Mouse (Mus musculus) adipocyte (in vitro differentiated cells): Measurements from ENCODE around the gene Nat14.
A peak's percentile ranks its signal among the peaks of the same experiment; 100 is the strongest.

Experiments used
- DNase-seq: peaks from one replicate; pipeline ENCODE4 v3.0.0-alpha.2; 2016; ENCODE audit warnings: low spot score

The Nat14 gene

DNA sequence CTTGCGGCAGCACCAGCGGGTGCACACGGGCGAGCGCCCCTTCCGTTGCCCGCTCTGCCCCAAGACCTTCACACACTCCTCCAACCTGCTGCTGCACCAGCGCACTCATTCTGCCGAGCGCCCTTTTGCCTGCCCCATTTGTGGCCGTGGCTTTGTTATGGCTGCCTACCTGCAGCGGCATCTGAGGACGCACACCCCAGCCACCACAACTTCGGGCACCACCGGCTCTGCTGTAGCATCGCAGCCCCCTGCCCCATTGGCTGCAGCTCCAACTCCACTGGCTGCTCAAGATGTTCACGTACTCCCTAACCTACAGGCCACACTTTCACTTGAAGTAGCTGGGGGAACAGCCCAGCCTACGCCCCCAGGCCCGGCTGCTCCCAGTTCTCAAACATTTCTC lies 1.3 kb upstream of the Nat14 start:
- no peak for DNase-seq

DNA sequence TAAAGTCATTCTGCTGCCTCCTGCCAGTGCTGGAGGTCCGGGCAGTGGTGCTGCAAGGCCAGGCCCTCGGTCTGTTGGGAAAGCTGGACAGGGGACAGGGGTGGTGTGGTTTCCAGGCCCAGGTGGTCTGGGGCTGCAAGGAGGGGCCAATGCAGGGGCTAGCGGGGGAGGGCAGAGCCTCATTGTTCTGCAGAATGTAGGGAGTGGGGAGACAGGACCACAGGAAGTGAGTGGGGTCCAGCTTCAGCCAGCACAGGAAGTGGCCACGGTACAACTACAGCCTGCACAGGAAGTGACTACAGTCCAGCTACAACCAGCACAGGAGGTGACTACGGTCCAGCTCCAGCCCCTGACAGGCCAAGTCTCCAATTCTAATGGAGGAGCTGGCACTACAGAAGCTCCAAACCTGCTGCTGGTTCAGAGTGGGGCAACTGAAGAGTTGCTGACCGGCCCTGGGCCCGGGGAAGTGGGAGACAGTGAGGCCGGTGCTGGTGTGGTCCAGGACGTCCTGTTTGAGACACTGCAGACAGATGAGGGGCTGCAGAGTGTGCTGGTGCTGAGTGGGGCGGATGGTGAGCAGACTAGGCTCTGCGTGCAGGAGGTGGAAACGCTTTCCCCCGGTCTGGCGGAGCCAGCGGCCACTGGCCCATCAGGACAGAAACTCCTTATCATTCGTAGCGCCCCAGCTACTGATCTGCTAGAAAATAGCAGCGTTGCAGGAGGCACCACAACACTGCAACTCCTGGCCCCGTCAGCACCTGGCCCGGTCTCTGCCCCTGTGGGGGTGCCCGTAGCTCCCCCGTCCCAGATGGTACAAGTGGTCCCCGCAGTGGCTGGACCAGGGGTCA lies 628 bp upstream of the Nat14 start:
- no peak for DNase-seq

DNA sequence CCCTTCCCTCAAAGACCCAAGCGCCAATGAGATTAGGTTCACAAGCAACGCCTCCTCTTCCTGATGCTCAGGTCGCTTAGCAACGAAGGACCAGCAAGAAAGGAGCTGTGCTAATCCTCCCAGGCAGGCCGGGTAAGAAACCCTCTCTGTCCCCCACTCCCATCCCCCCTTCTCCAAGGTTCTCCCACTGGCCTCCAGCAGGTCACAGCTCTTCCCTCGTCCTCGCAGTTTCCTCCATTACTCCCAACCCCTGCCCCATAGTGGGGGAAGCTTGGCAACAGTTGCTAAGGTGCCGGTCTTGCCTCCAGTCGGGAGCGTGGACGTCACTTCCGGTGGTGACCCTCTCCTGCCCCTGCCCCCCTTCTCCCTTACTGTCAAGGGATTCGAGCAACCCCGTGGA lies 680 bp downstream of the Nat14 start:
- DNase-seq: no peak

DNA sequence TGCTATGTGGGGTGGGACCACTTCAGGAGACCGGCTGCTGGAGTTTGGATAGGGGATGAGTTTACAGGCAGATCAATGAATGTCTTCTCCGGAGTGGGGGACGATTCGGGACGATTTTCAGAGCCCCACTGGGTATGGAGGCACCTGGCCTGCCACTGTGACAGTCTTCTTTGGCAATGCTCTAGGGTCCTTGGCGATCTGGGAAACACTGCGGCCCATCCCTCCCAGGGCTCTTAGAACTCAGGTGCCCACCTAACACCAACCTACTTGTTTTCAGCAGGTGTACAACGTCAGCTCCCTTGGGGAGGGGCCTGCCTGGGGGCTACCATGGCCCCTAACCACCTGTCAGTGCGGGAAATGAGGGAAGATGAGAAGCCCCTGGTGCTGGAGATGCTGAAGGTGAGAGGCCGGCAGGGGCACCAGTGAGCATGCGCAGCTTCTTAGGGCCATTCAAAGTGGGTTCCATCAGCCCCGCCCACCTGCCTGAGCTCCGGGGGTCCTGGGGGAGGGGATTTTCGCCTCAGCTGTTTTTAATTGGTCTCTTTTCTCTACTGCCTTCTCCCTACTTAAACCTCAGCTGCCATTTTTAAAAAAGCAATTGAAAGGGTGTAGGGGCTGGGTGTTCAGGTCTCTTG lies 1.2 kb downstream of the Nat14 start:
- no peak for DNase-seq

DNA sequence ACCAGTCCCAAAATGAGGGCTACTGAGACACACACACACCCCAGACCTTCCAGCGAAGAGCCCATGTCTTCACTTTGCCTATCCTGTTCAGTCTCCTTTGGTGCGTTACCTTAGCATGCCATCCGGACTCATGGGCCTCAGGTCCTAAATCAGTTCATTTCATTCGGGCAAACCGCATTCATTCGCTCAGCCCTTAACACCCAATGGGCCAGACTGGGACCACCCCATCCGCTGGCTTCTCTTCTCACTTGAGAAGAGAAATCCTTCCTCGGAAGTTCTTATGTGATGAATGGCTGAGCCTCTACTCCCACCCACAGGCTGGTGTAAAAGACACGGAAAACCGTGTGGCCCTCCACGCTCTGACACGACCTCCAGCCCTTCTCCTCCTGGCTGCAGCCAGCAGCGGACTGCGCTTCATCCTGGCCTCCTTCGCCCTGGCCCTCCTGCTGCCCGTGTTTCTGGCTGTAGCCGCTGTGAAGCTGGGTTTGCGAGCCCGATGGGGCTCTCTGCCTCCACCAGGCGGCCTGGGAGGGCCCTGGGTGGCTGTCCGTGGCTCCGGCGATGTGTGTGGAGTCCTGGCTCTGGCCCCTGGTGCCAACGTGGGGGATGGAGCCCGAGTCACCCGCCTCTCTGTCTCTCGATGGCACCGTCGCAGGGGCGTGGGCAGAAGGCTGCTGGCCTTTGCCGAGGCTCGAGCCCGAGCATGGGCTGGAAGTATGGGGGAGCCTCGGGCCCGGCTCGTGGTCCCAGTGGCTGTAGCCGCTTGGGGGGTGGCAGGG lies 1.9 kb downstream of the Nat14 start:
- DNase-seq: peak; percentile 25

DNA sequence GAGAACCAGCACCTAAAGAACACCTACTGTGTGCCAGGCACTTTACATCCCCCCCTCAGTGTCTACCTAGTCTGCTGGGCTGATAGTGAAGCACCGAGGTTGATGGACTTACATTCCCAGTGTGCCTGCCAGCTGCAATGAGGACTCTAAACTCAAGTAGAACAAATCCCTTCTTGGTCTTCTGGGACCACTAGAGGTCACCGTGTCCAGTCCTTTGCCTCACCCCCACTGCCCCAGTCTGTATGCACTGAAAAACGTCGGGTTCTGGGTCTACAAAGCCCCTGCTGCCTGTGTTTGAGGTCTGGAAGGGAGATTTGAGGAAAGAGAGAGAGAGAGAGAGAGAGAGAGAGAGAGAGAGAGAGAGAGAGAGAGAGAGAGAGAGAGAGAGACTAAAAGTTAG lies 2.7 kb downstream of the Nat14 start:
- peak; percentile 43 for DNase-seq

DNA sequence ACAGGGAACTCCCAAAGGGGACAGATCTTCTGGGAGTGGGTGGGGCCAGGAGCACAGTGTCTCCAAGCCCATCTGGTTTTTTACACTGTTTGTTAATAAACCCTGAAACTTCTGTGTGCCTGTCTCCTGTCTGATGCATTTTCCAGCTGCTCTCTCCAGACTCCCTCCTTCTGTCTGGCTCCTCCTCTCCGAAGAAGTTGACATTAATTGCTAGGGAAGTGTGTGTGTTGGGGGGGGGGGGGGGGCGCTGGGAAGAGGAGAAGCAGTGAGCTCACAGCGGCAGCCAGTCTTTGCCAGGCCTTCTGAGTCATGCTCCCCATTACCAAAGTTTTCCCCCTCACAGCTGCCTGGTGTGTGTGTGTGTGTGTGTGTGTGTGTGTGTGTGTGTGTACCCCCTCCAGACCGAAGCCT lies 3.1 kb downstream of the Nat14 start:
- peak; percentile 58 for DNase-seq

DNA sequence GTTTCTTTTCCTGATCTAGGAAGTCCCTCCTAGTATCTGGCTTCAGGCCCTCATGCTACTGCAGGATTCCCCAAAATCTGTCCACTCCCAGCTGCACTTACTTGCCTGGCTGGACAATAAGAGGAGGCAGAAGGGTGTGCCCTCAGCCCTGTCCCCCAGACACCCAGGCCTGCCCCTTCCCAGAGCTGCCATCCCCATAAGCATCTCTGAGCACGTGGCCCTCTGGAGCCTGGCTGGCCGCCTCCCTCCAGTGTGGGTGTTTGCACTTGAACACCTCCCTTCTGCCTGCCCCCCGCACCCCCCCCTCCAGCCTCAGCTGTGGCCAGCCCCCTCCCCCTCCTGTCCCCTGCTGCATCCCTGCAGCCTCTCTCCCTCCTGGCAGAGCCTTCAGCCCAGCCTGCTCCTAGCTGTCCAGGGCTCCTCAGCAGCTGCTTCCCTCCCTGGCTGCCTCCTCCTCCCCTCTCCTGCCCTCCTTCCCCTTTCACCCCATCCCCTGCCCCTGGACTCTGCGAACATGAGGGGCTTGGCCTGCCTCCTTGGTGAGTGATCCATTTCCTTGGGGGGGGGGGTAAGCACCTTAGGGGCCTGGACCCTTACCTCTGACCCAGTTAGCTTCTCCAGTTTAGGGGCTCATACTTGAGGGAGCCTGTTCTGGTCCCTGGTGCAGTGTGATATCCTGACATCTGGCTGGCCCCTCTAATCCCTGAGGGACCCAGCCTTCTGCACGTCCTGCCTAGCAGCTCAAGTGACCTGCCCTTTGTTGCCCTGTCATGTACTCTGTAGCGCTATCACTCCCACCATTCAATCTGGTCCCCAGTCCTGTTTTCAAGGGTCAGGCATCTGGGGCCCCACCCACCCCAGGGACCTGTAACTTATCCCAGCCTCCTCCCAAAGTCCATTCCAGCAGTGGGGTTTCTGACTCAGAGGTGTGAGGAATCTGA lies 3.9 kb downstream of the Nat14 start, which contains the start of gene Ssc5d:
TSS of gene Ssc5d (plus strand) at position 345 of the 941 bp plus-strand sequence.
- peak; percentile 55 for DNase-seq

DNA sequence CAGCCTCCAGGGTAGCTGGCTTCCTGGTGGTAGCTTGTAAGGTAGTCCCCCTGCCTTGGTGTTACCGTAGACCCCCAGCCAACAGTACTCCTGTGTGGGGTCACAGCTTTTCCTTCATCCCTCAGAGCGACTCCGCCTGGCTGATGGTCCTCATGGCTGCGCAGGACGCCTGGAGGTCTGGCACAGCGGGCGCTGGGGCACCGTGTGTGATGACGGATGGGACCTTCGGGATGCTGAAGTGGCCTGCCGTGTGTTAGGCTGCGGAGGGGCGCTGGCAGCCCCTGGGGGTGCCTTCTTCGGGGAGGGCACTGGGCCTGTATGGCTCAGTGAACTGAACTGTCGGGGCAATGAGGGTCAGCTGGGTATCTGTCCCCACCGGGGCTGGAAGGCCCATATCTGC lies 5.0 kb downstream of the Nat14 start:
- no peak for DNase-seq

DNA sequence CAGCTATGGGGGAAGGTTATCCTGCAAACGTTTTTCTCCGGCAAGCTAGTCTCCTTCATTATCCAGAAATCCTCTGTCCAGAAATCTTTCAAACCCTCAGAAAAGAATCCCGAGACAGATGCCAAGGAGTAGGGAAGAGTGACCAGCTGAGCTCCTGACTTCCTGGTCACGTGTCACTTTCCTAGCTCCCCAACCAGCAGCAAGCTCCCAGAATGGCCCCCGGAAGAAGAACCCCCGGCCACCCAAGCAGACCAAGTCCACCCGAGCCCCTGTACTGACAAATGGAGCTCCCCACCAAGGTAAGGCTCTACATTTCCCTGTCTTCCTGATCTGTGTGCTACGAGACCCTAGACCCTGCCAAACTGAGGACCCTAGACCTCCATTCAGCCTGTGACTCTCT lies 5.9 kb downstream of the Nat14 start:
- no peak for DNase-seq

DNA sequence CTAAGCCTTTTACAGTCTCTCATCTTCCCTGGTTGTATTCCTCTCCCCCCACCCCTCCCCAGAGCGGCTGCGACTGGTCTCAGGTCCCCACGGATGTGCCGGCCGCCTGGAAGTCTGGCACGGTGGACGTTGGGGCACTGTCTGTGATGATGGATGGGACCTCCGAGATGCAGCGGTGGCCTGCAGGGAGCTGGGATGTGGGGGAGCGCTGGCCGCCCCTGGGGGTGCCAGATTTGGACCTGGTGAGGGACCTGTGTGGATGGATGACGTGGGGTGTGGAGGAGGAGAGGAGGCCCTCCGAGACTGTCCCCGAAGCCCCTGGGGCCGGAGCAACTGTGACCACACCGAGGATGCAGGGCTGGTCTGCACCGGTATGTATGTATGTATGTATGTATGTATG lies 6.5 kb downstream of the Nat14 start:
- no peak for DNase-seq

DNA sequence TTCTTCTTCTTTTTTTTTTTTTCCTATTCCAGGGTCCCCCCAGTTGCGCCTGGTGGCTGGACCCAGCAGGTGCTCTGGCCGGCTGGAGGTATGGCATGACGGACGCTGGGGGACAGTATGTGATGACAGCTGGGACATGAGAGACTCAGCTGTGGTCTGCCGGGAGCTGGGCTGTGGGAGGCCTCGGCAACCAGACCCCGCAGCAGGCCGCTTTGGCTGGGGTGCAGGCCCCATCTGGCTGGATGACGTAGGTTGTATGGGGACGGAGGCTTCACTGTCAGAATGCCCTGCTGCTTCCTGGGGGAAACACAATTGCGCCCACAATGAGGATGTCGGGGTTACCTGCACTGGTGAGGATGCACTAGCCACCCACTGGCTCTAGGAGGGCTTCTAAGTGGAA lies 11.3 kb downstream of the Nat14 start:
- DNase-seq: no peak

DNA sequence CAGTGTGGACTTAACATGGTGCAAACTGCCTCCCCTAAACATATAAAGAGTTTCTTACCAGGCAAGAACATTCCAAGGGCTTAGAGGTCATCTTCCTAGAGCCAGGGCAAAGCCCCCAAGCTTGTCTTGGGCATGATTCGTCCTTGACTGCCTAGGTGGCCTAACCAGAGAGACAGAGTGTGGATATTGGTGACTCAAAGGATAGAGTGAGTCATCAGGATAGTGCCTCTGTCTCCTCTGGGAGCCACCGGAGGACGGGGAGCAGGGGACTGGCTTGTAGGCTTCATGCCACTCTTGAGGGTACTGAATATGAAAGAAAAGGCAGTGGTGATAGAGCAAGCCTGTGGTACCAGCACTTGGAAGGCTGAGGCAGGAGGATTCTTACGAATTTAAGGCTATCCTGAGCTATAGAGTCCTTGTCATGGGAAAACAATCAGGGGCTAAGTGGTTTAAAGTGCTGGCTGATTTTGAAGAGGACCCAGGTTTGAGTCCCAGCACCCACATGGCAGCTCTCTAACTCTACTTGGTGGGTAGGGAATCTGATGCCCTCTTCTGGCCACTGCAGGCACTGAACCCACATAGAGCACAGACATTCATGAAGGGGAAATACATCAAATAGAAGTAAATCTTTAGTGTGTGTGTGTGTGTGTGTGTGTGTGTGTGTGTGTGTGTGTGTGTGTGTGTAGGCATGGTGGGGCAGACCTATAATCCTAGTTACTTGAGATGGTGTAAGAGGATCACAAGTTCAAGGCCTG lies 12.5 kb downstream of the Nat14 start:
- DNase-seq: no peak

DNA sequence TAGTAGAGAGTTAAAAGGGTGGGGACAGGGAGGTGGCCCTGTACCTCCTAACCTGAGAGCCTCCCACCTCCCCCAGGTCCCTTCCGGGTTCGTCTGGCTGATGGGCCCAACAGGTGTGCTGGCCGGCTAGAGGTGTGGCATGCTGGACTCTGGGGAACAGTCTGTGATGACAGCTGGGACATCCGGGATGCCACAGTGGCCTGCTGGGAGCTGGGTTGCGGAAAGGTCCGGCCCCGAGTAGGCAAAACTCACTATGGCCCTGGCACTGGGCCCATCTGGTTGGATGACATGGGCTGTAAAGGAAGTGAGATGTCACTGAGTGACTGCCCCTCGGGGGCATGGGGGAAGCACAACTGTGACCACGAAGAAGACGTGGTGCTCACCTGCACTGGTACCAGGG lies 15.0 kb downstream of the Nat14 start:
- no peak for DNase-seq

DNA sequence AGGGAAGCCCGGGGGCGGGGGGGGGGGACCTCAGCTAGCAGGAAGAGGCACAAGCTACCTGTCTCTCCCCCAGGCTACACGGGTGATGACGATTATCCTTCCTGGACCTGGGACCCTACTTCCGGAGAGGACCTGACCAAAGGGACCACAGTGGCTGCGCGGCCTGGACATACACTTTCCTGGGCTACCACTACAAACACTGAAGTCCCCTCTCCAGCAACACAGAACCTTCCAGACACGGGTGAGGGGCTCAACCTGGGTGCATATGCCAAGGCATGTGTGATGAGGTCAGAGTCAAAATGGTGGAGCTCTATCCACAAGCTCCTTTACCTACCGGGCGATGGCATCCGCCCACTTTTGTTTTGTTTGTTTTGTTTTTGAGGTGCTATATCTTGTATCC lies 15.6 kb downstream of the Nat14 start:
- DNase-seq: no peak

DNA sequence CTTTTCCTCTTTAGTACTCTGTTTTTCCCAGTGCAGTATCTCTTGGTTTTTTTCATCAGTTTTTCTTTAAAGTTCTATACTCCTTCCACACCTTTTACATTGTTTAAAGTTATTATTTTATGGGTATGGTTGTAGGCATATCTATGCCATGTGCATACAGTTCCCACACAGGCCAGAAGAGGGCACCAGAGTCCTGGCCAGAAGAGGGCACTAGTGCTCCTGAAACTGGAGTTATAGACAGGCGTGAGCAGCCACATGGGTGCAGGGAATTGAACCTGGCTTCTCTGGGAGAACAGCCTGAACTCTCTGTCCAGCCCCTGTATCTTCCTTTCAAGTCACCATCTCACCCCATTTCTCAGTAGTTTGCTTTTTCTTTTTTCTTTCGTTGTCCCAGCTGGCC lies 16.6 kb downstream of the Nat14 start:
- peak; percentile 52 for DNase-seq

DNA sequence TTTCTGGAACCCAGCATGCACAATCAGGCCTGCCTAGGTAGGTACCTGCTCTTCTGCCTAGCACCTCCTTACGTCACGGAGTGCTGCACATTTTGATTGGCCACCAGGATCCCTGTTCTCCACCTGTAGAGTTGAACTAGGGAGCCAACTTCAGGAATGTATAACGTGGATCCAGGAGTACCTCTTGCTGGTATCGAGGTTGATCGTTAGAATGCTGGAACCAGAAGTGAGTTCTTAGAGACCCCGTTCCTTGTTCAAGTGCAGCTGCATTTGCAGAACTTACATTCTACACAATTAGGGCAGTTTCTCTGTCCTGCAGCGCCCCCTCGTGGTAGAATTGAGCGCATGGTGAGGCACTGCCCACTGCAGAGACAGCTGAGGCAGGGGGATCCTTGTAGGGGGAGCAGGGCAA lies 18.2 kb downstream of the Nat14 start:
- DNase-seq: peak; percentile 79

DNA sequence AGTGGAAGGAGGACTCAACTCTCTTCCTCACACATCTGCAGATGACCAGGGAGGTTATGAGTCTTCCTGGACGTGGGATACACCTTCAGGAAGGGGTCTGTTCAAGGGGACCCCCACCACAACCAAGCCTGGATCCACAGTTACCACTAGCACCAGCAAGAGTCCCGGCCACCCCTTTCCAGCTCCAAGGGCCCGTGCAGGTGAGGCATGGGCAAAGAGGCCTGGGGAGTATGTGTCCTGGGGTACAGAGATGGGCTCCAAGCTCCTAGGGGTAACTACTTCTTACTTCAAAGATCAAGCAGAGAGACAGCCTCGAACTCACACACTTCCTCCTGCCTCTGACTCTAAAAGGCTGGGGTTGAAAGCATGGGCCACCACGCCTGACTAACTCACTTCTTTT lies 20.8 kb downstream of the Nat14 start:
- DNase-seq: no peak

DNA sequence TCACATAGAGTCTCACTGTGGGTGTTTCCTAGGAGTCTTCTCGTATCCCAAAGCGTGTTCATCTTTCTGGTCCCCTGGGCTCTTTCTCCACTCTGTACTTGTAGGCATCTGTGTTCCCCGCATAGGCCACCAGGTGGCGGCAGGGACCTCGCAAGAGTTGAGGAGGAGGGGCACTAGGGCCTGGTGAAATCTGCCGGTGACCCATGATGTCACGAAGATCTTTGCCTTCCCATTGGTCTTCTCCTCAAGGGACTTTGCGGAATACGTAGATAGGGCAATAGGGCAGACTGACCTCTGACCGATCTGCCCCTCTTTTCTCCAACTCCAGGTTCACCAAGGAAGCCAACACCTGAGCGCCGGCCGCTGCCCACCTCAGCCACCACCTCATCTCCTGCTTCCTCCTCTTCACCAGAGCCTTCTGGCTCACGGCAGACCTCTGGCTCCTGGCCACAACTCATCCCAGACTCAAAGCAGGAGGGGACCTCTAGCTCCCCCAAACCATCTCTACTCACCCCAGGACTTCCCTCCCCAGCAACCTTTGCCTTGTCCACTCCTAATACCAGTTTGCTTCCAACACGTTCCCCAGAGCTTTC lies 21.5 kb downstream of the Nat14 start:
- DNase-seq: peak; percentile 92

DNA sequence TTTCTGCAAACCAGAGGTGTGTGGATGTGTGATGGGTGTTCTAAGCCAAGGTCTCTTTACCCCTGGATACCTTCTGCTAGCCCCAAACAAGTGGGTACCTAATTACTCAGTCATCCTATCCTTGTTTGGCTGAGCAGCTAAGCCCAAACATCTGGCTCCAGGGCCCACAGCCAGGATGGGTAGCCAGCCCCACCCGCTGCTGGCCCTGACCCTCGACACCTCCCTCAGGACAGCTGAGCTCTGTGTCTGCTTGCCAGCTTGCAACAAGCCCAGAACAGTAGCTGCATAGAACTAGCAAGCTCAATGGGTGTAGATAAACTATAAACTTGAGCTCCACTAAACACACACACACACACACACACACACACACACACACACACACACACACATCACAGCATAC lies 26.0 kb downstream of the Nat14 start:
- DNase-seq: peak; percentile 77

DNA sequence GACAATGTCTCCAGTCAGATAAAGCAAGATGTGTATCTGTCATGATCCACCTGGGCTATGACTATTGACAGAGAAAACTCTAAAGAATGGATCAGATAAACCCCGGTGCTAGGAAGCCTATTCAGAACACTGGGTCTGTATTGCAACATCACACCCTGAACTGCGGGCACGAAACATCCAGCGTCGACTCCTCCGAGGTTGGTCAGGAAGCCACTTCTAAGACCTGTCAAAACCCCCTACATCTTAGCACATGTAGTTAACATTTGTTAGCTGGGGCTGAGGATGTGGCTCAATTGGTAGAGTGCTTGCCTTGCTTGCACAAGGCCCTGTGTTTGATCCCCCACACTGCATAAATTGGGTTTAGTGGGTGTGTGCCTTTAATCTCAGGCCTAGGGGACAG lies 26.6 kb downstream of the Nat14 start:
- DNase-seq: no peak
